Mouse (Mus musculus) frontal cortex, postnatal 10 days (tissue): ENCODE results near the gene Patj.
A peak's percentile ranks its signal among the peaks of the same experiment; 100 is the strongest.
"Not testable (repeated sequence)": the region's sequence is repeated elsewhere in the genome, so short reads cannot be mapped to it uniquely, and the experiment has no call there.

Source experiments
- DNase-seq, 2 experiments: peaks; one replicate each; pipeline ENCODE4 v3.0.0; 2022; ENCODE audit warnings: low spot score in 2 of 2, mixed read lengths in 1 of 2

Patj gene

GRCm38 (mm10) chr4:98395690-98396437 is at the start of gene Patj:
Gene Patj, plus strand, starts transcription at chr4:98395785.
- peak; percentile 27 to 54 for DNase-seq

GRCm38 (mm10) chr4:98348580-98348979 is 47.0 kb upstream of the Patj start:
- DNase-seq = no peak

GRCm38 (mm10) chr4:98358034-98358809 is 37.4 kb upstream of the Patj start:
- DNase-seq = no peak

- no peak for DNase-seq
Observed at GRCm38 (mm10) chr4:98375401-98375800, 20.2 kb upstream of the Patj start.

- DNase-seq = no peak
Observed at GRCm38 (mm10) chr4:98376943-98377342, 18.6 kb upstream of the Patj start.

GRCm38 (mm10) chr4:98382716-98383424 is 12.7 kb upstream of the Patj start, which contains the start of gene Tm2d1:
Gene Tm2d1, minus strand, starts transcription at chr4:98383306.
- peak; percentile 65 to 78 for DNase-seq

GRCm38 (mm10) chr4:98385036-98385435 is 10.5 kb upstream of the Patj start:
- no peak for DNase-seq

GRCm38 (mm10) chr4:98395346-98395689 is 267 bp upstream of the Patj start:
- no peak for DNase-seq

- no peak for DNase-seq
Observed at GRCm38 (mm10) chr4:98400926-98401583, 5.5 kb downstream of the Patj start.

GRCm38 (mm10) chr4:98401584-98401962 is 6.0 kb downstream of the Patj start:
- no peak for DNase-seq

- no peak for DNase-seq
Observed at GRCm38 (mm10) chr4:98403492-98403891, 7.9 kb downstream of the Patj start.

- DNase-seq = no peak
Observed at GRCm38 (mm10) chr4:98404412-98404811, 8.8 kb downstream of the Patj start.

- DNase-seq = no peak
Observed at GRCm38 (mm10) chr4:98408455-98408854, 12.9 kb downstream of the Patj start.

- not testable (repeated sequence) for DNase-seq
Observed at GRCm38 (mm10) chr4:98415150-98415549, 19.6 kb downstream of the Patj start.

GRCm38 (mm10) chr4:98428371-98428770 is 32.8 kb downstream of the Patj start:
- no peak for DNase-seq

- DNase-seq = no peak
Observed at GRCm38 (mm10) chr4:98435641-98436457, 40.3 kb downstream of the Patj start.

- no peak for DNase-seq
Observed at GRCm38 (mm10) chr4:98436664-98437363, 41.2 kb downstream of the Patj start.

- no peak for DNase-seq
Observed at GRCm38 (mm10) chr4:98439261-98440005, 43.8 kb downstream of the Patj start.

- DNase-seq = no peak
Observed at GRCm38 (mm10) chr4:98441248-98441647, 45.7 kb downstream of the Patj start.
